Mouse (Mus musculus): ENCODE measurements at regions not wholly inside any gene's neighbourhood (a gene's known extent, or its start where the extent isn't known, plus 50 kb on each side); places are given as distances from the start of the nearest gene placed in this dataset.

- Histone ChIP-seq H3K36me3 (ENCODE audit: control insufficient read depth, insufficient read depth, low read length) (no peaks in the 10 kb centered on the region), H3K4me1 (ENCODE audit: control insufficient read depth, insufficient read depth, low read length) (no peaks in the 10 kb centered on the region), H3K4me3 (ENCODE audit: low read depth, low read length) (no peak overlapping the region), H3K9me3 (ENCODE audit: control insufficient read depth, low read length) (no peaks in the 10 kb centered on the region), H3K27me3 (ENCODE audit: control insufficient read depth, insufficient read depth, low read length) (no peaks in the 10 kb centered on the region), H3K4me2 (no peak overlapping the region), H3K27ac (ENCODE audit: low read depth, low read length) (no peak overlapping the region), H3K9ac (ENCODE audit: low read length) (no peak overlapping the region)
- no peak for DNase-seq (ENCODE audit: low spot score, missing footprints)
- 94% methylated on average over 1 of the region's 1 CpGs for WGBS
- ATAC-seq (ENCODE audit: low FRiP score), result no peak
Observed at GRCm38 (mm10) chr12:9862301-9862700, 292.4 kb downstream of the Osr1 start.

GRCm38 (mm10) chr12:9872236-9872635, 302.3 kb downstream of the Osr1 start:
- Histone ChIP-seq H3K9ac (ENCODE audit: low read length) (no peak overlapping the region), H3K4me2 (no peak overlapping the region), H3K27me3 (ENCODE audit: control insufficient read depth, insufficient read depth, low read length) (no peaks in the 10 kb centered on the region), H3K27ac (ENCODE audit: low read depth, low read length) (no peak overlapping the region), H3K9me3 (ENCODE audit: control insufficient read depth, low read length) (no peaks in the 10 kb centered on the region), H3K4me3 (ENCODE audit: low read depth, low read length) (no peak overlapping the region), H3K36me3 (ENCODE audit: control insufficient read depth, insufficient read depth, low read length) (no peaks in the 10 kb centered on the region), H3K4me1 (ENCODE audit: control insufficient read depth, insufficient read depth, low read length) (no peaks in the 10 kb centered on the region)
- 90% methylated on average over 4 of the region's 4 CpGs for WGBS
- ATAC-seq (ENCODE audit: low FRiP score) (no peak), DNase-seq (ENCODE audit: low spot score, missing footprints) (no peak)

GRCm38 (mm10) chr12:9873214-9873613, 303.3 kb downstream of the Osr1 start:
- Histone ChIP-seq H3K4me1 (ENCODE audit: control insufficient read depth, insufficient read depth, low read length) (no peaks in the 10 kb centered on the region), H3K4me3 (ENCODE audit: low read depth, low read length) (no peak overlapping the region), H3K27me3 (ENCODE audit: control insufficient read depth, insufficient read depth, low read length) (no peaks in the 10 kb centered on the region), H3K27ac (ENCODE audit: low read depth, low read length) (no peak overlapping the region), H3K9me3 (ENCODE audit: control insufficient read depth, low read length) (no peaks in the 10 kb centered on the region), H3K9ac (ENCODE audit: low read length) (no peak overlapping the region), H3K36me3 (ENCODE audit: control insufficient read depth, insufficient read depth, low read length) (no peaks in the 10 kb centered on the region), H3K4me2 (no peak overlapping the region)
- ATAC-seq (ENCODE audit: low FRiP score) (no peak), DNase-seq (ENCODE audit: low spot score, missing footprints) (no peak)
- 93% methylated on average over 1 of the region's 1 CpGs for WGBS

- Histone ChIP-seq H3K36me3 (ENCODE audit: control insufficient read depth, insufficient read depth, low read length) (no peaks in the 10 kb centered on the region), H3K27me3 (ENCODE audit: control insufficient read depth, insufficient read depth, low read length) (no peaks in the 10 kb centered on the region), H3K4me1 (ENCODE audit: control insufficient read depth, insufficient read depth, low read length) (no peaks in the 10 kb centered on the region), H3K9me3 (ENCODE audit: control insufficient read depth, low read length) (no peaks in the 10 kb centered on the region), H3K4me2 (no peak overlapping the region), H3K9ac (ENCODE audit: low read length) (no peak overlapping the region), H3K27ac (ENCODE audit: low read depth, low read length) (no peak overlapping the region), H3K4me3 (ENCODE audit: low read depth, low read length) (no peak overlapping the region)
- 91% methylated on average over 2 of the region's 2 CpGs for WGBS
- no peak for DNase-seq (ENCODE audit: low spot score, missing footprints)
- ATAC-seq (ENCODE audit: low FRiP score), result no peak
Observed at GRCm38 (mm10) chr12:9874823-9875222, 304.9 kb downstream of the Osr1 start.

GRCm38 (mm10) chr12:9881953-9882623, 312.2 kb downstream of the Osr1 start:
- no peak for ATAC-seq (ENCODE audit: low FRiP score)
- no peak for DNase-seq (ENCODE audit: low spot score, missing footprints)
- H3K4me1 ChIP-seq (ENCODE audit: control insufficient read depth, insufficient read depth, low read length), result no peaks in the 10 kb centered on the region
- no peaks in the 10 kb centered on the region for H3K9me3 ChIP-seq (ENCODE audit: control insufficient read depth, low read length)
- H3K4me3 ChIP-seq (ENCODE audit: low read depth, low read length), result no peak overlapping the region
- H3K36me3 ChIP-seq (ENCODE audit: control insufficient read depth, insufficient read depth, low read length), result no peaks in the 10 kb centered on the region
- H3K27ac ChIP-seq (ENCODE audit: low read depth, low read length), result no peak overlapping the region
- no peak overlapping the region for H3K9ac ChIP-seq (ENCODE audit: low read length)
- H3K4me2 ChIP-seq, result no peak overlapping the region
- H3K27me3 ChIP-seq (ENCODE audit: control insufficient read depth, insufficient read depth, low read length), result no peaks in the 10 kb centered on the region
- WGBS, result 97% methylated on average over 2 of the region's 2 CpGs

- H3K27me3 ChIP-seq (ENCODE audit: control insufficient read depth, insufficient read depth, low read length), result no peaks in the 10 kb centered on the region
- H3K36me3 ChIP-seq (ENCODE audit: control insufficient read depth, insufficient read depth, low read length), result no peaks in the 10 kb centered on the region
- H3K4me2 ChIP-seq, result no peak overlapping the region
- ATAC-seq (ENCODE audit: low FRiP score) (no peak), DNase-seq (ENCODE audit: low spot score, missing footprints) (no peak)
- WGBS, result 57% methylated on average over 1 of the region's 1 CpGs
- H3K9ac ChIP-seq (ENCODE audit: low read length), result no peak overlapping the region
- H3K9me3 ChIP-seq (ENCODE audit: control insufficient read depth, low read length), result no peaks in the 10 kb centered on the region
- no peak overlapping the region for H3K27ac ChIP-seq (ENCODE audit: low read depth, low read length)
- no peak overlapping the region for H3K4me3 ChIP-seq (ENCODE audit: low read depth, low read length)
- H3K4me1 ChIP-seq (ENCODE audit: control insufficient read depth, insufficient read depth, low read length), result no peaks in the 10 kb centered on the region
Observed at GRCm38 (mm10) chr12:9883037-9883730, 313.3 kb downstream of the Osr1 start.

GRCm38 (mm10) chr12:9894521-9894920, 324.6 kb downstream of the Osr1 start:
- Histone ChIP-seq H3K27ac (ENCODE audit: low read depth, low read length) (no peak overlapping the region), H3K4me3 (ENCODE audit: low read depth, low read length) (no peak overlapping the region), H3K4me2 (no peak overlapping the region), H3K9ac (ENCODE audit: low read length) (no peak overlapping the region), H3K9me3 (ENCODE audit: control insufficient read depth, low read length) (no peaks in the 10 kb centered on the region), H3K27me3 (ENCODE audit: control insufficient read depth, insufficient read depth, low read length) (no peaks in the 10 kb centered on the region), H3K4me1 (ENCODE audit: control insufficient read depth, insufficient read depth, low read length) (no peaks in the 10 kb centered on the region), H3K36me3 (ENCODE audit: control insufficient read depth, insufficient read depth, low read length) (no peaks in the 10 kb centered on the region)
- ATAC-seq (ENCODE audit: low FRiP score), result no peak
- 87% methylated on average over 2 of the region's 2 CpGs for WGBS
- DNase-seq (ENCODE audit: low spot score, missing footprints), result no peak

GRCm38 (mm10) chr12:9897980-9898379, 328.1 kb downstream of the Osr1 start:
- Histone ChIP-seq H3K4me2 (no peak overlapping the region), H3K9me3 (ENCODE audit: control insufficient read depth, low read length) (no peaks in the 10 kb centered on the region), H3K27ac (ENCODE audit: low read depth, low read length) (no peak overlapping the region), H3K9ac (ENCODE audit: low read length) (no peak overlapping the region), H3K27me3 (ENCODE audit: control insufficient read depth, insufficient read depth, low read length) (no peaks in the 10 kb centered on the region), H3K4me1 (ENCODE audit: control insufficient read depth, insufficient read depth, low read length) (no peaks in the 10 kb centered on the region), H3K4me3 (ENCODE audit: low read depth, low read length) (no peak overlapping the region), H3K36me3 (ENCODE audit: control insufficient read depth, insufficient read depth, low read length) (no peaks in the 10 kb centered on the region)
- 87% methylated on average over 6 of the region's 6 CpGs for WGBS
- DNase-seq (ENCODE audit: low spot score, missing footprints), result no peak
- ATAC-seq (ENCODE audit: low FRiP score), result no peak

GRCm38 (mm10) chr12:9898420-9898819, 328.5 kb downstream of the Osr1 start:
- H3K4me1 ChIP-seq (ENCODE audit: control insufficient read depth, insufficient read depth, low read length), result no peaks in the 10 kb centered on the region
- no peaks in the 10 kb centered on the region for H3K9me3 ChIP-seq (ENCODE audit: control insufficient read depth, low read length)
- no peaks in the 10 kb centered on the region for H3K27me3 ChIP-seq (ENCODE audit: control insufficient read depth, insufficient read depth, low read length)
- H3K4me3 ChIP-seq (ENCODE audit: low read depth, low read length), result no peak overlapping the region
- H3K36me3 ChIP-seq (ENCODE audit: control insufficient read depth, insufficient read depth, low read length), result no peaks in the 10 kb centered on the region
- WGBS, result 64% methylated on average over 3 of the region's 3 CpGs
- H3K27ac ChIP-seq (ENCODE audit: low read depth, low read length), result no peak overlapping the region
- ATAC-seq (ENCODE audit: low FRiP score) (no peak), DNase-seq (ENCODE audit: low spot score, missing footprints) (no peak)
- H3K4me2 ChIP-seq, result no peak overlapping the region
- no peak overlapping the region for H3K9ac ChIP-seq (ENCODE audit: low read length)

All from midbrain, embryonic 11.5 days (tissue).